10 mouse cellular contexts compared by ENCODE assay signal in genomic region chr9:36890552-36890951, GRCm38 (mm10).
DNase-seq lines count a peak whose midpoint lies in the region; ATAC-seq and TF ChIP-seq lines count a peak whose summit lies in the region.
"Had no signal": no experiment of that assay in that cellular context is flagged by ENCODE, and none has a peak within 500 bp of the region (broad histone marks: within the 10 kb centered on the region; RNA-seq: fewer than 3 reads in every experiment).

No protein-coding gene starts in this region.

- H3K9me3 ChIP-seq in forebrain, embryonic 14.5 days (replicated peaks; ENCODE audit: control insufficient read depth, low read length), result no peaks in the 10 kb centered on the region
- H3K9me3 ChIP-seq in forebrain, embryonic 15.5 days, result no peaks in the 10 kb centered on the region
- H3K9me3 ChIP-seq in hindbrain, postnatal 0 days (ENCODE audit: low read length), result no peaks in the 10 kb centered on the region
- H3K9me3 ChIP-seq: embryonic facial prominence, embryonic 12.5 days; liver, embryonic 13.5 days had no signal

- peak; percentile 62 for DNase-seq in forebrain, embryonic 14.5 days (ENCODE audit: low spot score)
- DNase-seq in ovary, postnatal 10 days (ENCODE audit: low spot score), result peak; percentile 23
- DNase-seq in ovary, adult 18-20 months (ENCODE audit: low spot score), result no peak
- peak; percentile 35 for DNase-seq in c-Kit-positive CD71-positive TER-119-positive erythroid progenitor cells, embryonic 14.5 days (ENCODE audit: low spot score)
- DNase-seq in hindbrain, postnatal 0 days (ENCODE audit: low spot score), result peak; percentile 63
- DNase-seq in mesoderm, embryonic 11.5 days (ENCODE audit: low read depth, low spot score), result peak; percentile 76
- DNase-seq in thymus, postnatal 25 days, result peak; percentile 39
- DNase-seq: liver, embryonic 13.5 days had no signal

- no peak overlapping the region for H3K4me2 ChIP-seq in forebrain, embryonic 14.5 days (ENCODE audit: low read length)
- H3K4me2 ChIP-seq in forebrain, embryonic 15.5 days (replicated peaks), result no peak overlapping the region
- H3K4me2 ChIP-seq in hindbrain, postnatal 0 days (ENCODE audit: low read depth, low read length), result no peak overlapping the region
- H3K4me2 ChIP-seq: embryonic facial prominence, embryonic 12.5 days; liver, embryonic 13.5 days had no signal

- no peak overlapping the region for H3K9ac ChIP-seq in forebrain, embryonic 14.5 days (ENCODE audit: low read length)
- H3K9ac ChIP-seq in forebrain, embryonic 15.5 days (replicated peaks), result no peak overlapping the region
- H3K9ac ChIP-seq in hindbrain, postnatal 0 days (replicated peaks; ENCODE audit: low read length), result no peak overlapping the region
- H3K9ac ChIP-seq: embryonic facial prominence, embryonic 12.5 days; liver, embryonic 13.5 days had no signal

- WGBS in forebrain, embryonic 14.5 days, result 32% methylated on average over 4 of the region's 4 CpGs
- WGBS in forebrain, embryonic 15.5 days, result 31% methylated on average over 4 of the region's 4 CpGs
- WGBS in hindbrain, postnatal 0 days, result 33% methylated on average over 4 of the region's 4 CpGs

- peak; percentile 81 for TF ChIP-seq CTCF in hindbrain, postnatal 0 days (IDR thresholded peaks at IDR 0.05; ENCODE audit: low read depth)

- no peaks in the 10 kb centered on the region for H3K4me1 ChIP-seq in forebrain, embryonic 14.5 days (ENCODE audit: control insufficient read depth, insufficient read depth, low read length)
- H3K4me1 ChIP-seq in forebrain, embryonic 15.5 days, result no peaks in the 10 kb centered on the region
- no peaks in the 10 kb centered on the region for H3K4me1 ChIP-seq in hindbrain, postnatal 0 days (ENCODE audit: insufficient read depth, low read length)
- H3K4me1 ChIP-seq: embryonic facial prominence, embryonic 12.5 days; liver, embryonic 13.5 days had no signal

- no peak for ATAC-seq in forebrain, embryonic 14.5 days
- no peak for ATAC-seq in forebrain, embryonic 15.5 days (replicated peaks)
- 0 out of 2 replicates have a peak, but pooled peaks have one; percentile 19 for ATAC-seq in hindbrain, postnatal 0 days

- H3K36me3 ChIP-seq in forebrain, embryonic 14.5 days (ENCODE audit: control insufficient read depth, insufficient read depth, low read length), result peaks cover 9% of the 10 kb centered on the region; the same call in 1 of the 2 replicates
- 0 out of 2 replicates have a peak, but pooled peaks cover 14% of the 10 kb centered on the region for H3K36me3 ChIP-seq in forebrain, embryonic 15.5 days
- H3K36me3 ChIP-seq in hindbrain, postnatal 0 days (ENCODE audit: insufficient read depth, low read length), result peaks cover 2% of the 10 kb centered on the region; the same call in 1 of the 2 replicates
- H3K36me3 ChIP-seq: liver, embryonic 13.5 days had no signal

- H3K4me3 ChIP-seq in forebrain, embryonic 14.5 days (ENCODE audit: low read depth, low read length), result no peak overlapping the region
- H3K4me3 ChIP-seq in forebrain, embryonic 15.5 days, result no peak overlapping the region
- H3K4me3 ChIP-seq in hindbrain, postnatal 0 days (ENCODE audit: low read length), result no peak overlapping the region
- H3K4me3 ChIP-seq: embryonic facial prominence, embryonic 12.5 days; liver, embryonic 13.5 days had no signal

- H3K27me3 ChIP-seq in forebrain, embryonic 14.5 days (replicated peaks; ENCODE audit: control insufficient read depth, insufficient read depth, low read length), result no peaks in the 10 kb centered on the region
- no peaks in the 10 kb centered on the region for H3K27me3 ChIP-seq in forebrain, embryonic 15.5 days
- no peaks in the 10 kb centered on the region for H3K27me3 ChIP-seq in hindbrain, postnatal 0 days (ENCODE audit: insufficient read depth, low read length)
- H3K27me3 ChIP-seq: embryonic facial prominence, embryonic 12.5 days; liver, embryonic 13.5 days had no signal

- H3K27ac ChIP-seq in forebrain, embryonic 14.5 days (ENCODE audit: low read depth, low read length), result no peak overlapping the region
- H3K27ac ChIP-seq in forebrain, embryonic 15.5 days (replicated peaks), result no peak overlapping the region
- no peak overlapping the region for H3K27ac ChIP-seq in hindbrain, postnatal 0 days
- H3K27ac ChIP-seq: embryonic facial prominence, embryonic 12.5 days; liver, embryonic 13.5 days had no signal
